Mouse (Mus musculus): ENCODE results near the gene Col6a4. TPM values are rescaled to one million over a fixed set of nuclear protein-coding genes. Genes with fewer than 3 reads are reported as not detected.

Col6a4 gene
- under 1 TPM; 0.69 to 0.98 TPM for total RNA-seq (2021)
- long read RNA-seq, experiment 1 = 0 reads
- long read RNA-seq, experiment 2 = 0 reads

GRCm38 (mm10) chr9:106096683-106097082 is at the start of gene Col6a4:
Col6a4 (minus strand) TSS chr9:106096783.
- no peak for DNase-seq (ENCODE audit: low spot score in 2 of 2)

GRCm38 (mm10) chr9:106145582-106145981 is 49.0 kb upstream of the Col6a4 start:
- DNase-seq (ENCODE audit: low spot score in 2 of 2) = peak; percentile 36 to 54

GRCm38 (mm10) chr9:106144176-106144575 is 47.6 kb upstream of the Col6a4 start:
- peak; percentile 47 to 77 for DNase-seq (ENCODE audit: low spot score in 2 of 2)

GRCm38 (mm10) chr9:106141955-106142354 is 45.4 kb upstream of the Col6a4 start:
- no peak for DNase-seq (ENCODE audit: low spot score in 2 of 2)

- no peak for DNase-seq (ENCODE audit: low spot score in 2 of 2)
Observed at GRCm38 (mm10) chr9:106139763-106140162, 43.2 kb upstream of the Col6a4 start.

- no peak for DNase-seq (ENCODE audit: low spot score in 2 of 2)
Observed at GRCm38 (mm10) chr9:106137671-106138216, 41.2 kb upstream of the Col6a4 start.

GRCm38 (mm10) chr9:106130250-106130649 is 33.7 kb upstream of the Col6a4 start:
- DNase-seq (ENCODE audit: low spot score in 2 of 2) = no peak

- DNase-seq (ENCODE audit: low spot score in 2 of 2) = no peak
Observed at GRCm38 (mm10) chr9:106129072-106129471, 32.5 kb upstream of the Col6a4 start.

- DNase-seq (ENCODE audit: low spot score in 2 of 2) = no peak
Observed at GRCm38 (mm10) chr9:106126786-106127251, 30.2 kb upstream of the Col6a4 start.

- peak in 1 of 2 experiments; percentile 43 for DNase-seq (ENCODE audit: low spot score in 2 of 2)
Observed at GRCm38 (mm10) chr9:106123599-106123998, 27.0 kb upstream of the Col6a4 start.

- DNase-seq (ENCODE audit: low spot score in 2 of 2) = no peak
Observed at GRCm38 (mm10) chr9:106119075-106119474, 22.5 kb upstream of the Col6a4 start.

GRCm38 (mm10) chr9:106115801-106116424 is 19.3 kb upstream of the Col6a4 start:
- DNase-seq (ENCODE audit: low spot score in 2 of 2) = no peak

- DNase-seq (ENCODE audit: low spot score in 2 of 2) = peak; percentile 81
Observed at GRCm38 (mm10) chr9:106112770-106113423, 16.3 kb upstream of the Col6a4 start.

GRCm38 (mm10) chr9:106106241-106106640 is 9.7 kb upstream of the Col6a4 start:
- DNase-seq (ENCODE audit: low spot score in 2 of 2) = no peak

- DNase-seq (ENCODE audit: low spot score in 2 of 2) = no peak
Observed at GRCm38 (mm10) chr9:106104401-106104800, 7.8 kb upstream of the Col6a4 start.

- no peak for DNase-seq (ENCODE audit: low spot score in 2 of 2)
Observed at GRCm38 (mm10) chr9:106101166-106101565, 4.6 kb upstream of the Col6a4 start.

GRCm38 (mm10) chr9:106100262-106100661 is 3.7 kb upstream of the Col6a4 start:
- DNase-seq (ENCODE audit: low spot score in 2 of 2) = no peak

GRCm38 (mm10) chr9:106099379-106100021 is 2.9 kb upstream of the Col6a4 start:
- no peak for DNase-seq (ENCODE audit: low spot score in 2 of 2)

- DNase-seq (ENCODE audit: low spot score in 2 of 2) = no peak
Observed at GRCm38 (mm10) chr9:106081528-106081927, 15.1 kb downstream of the Col6a4 start.

- DNase-seq (ENCODE audit: low spot score in 2 of 2) = peak; percentile 36 to 37
Observed at GRCm38 (mm10) chr9:106080261-106081033, 16.1 kb downstream of the Col6a4 start.

- no peak for DNase-seq (ENCODE audit: low spot score in 2 of 2)
Observed at GRCm38 (mm10) chr9:106077953-106078352, 18.6 kb downstream of the Col6a4 start.
